Mouse (Mus musculus): Measurements from ENCODE around the gene St6galnac4. TPM values are rescaled to one million over a fixed set of nuclear protein-coding genes. Genes with fewer than 3 reads are reported as not detected.
A peak's percentile ranks its signal among the peaks of the same experiment; 100 is the strongest.

St6galnac4 gene
- polyA plus RNA-seq, 1 experiment from 2014 or later = 22.9 TPM

- H3K4me2 ChIP-seq (ENCODE audit: low read depth, low read length) = no peak overlapping the region
- H3K36me3 ChIP-seq (ENCODE audit: control insufficient read depth, insufficient read depth, low read length) = no peaks in the 10 kb centered on the region
- H3K9ac ChIP-seq (ENCODE audit: low read length) = no peak overlapping the region
- 87% methylated on average over 9 of the region's 9 CpGs for WGBS
- H3K27ac ChIP-seq (ENCODE audit: low read length) = no peak overlapping the region
- H3K4me3 ChIP-seq (replicated peaks; ENCODE audit: low read length) = no peak overlapping the region
- H3K27me3 ChIP-seq (ENCODE audit: control insufficient read depth, insufficient read depth, low read length) = peaks cover 20% of the 10 kb centered on the region
- no peak for ATAC-seq (ENCODE audit: insufficient read depth, low FRiP score)
- H3K4me1 ChIP-seq (ENCODE audit: control insufficient read depth, insufficient read depth, low read length) = peaks cover 11% of the 10 kb centered on the region
- H3K9me3 ChIP-seq (replicated peaks; ENCODE audit: control insufficient read depth, low read length) = no peaks in the 10 kb centered on the region
Measured at GRCm38 (mm10) chr2:32576532-32576931, 10.4 kb upstream of the St6galnac4 start.

- H3K36me3 ChIP-seq (ENCODE audit: control insufficient read depth, insufficient read depth, low read length) = no peaks in the 10 kb centered on the region
- H3K9me3 ChIP-seq (replicated peaks; ENCODE audit: control insufficient read depth, low read length) = no peaks in the 10 kb centered on the region
- 34% methylated on average over 25 of the region's 30 CpGs for WGBS
- H3K27me3 ChIP-seq (ENCODE audit: control insufficient read depth, insufficient read depth, low read length) = peaks cover 20% of the 10 kb centered on the region
- H3K4me3 ChIP-seq (replicated peaks; ENCODE audit: low read length) = no peak overlapping the region
- peaks cover 10% of the 10 kb centered on the region for H3K4me1 ChIP-seq (ENCODE audit: control insufficient read depth, insufficient read depth, low read length)
- no peak for ATAC-seq (ENCODE audit: insufficient read depth, low FRiP score)
- H3K27ac ChIP-seq (ENCODE audit: low read length) = no peak overlapping the region
- H3K4me2 ChIP-seq (ENCODE audit: low read depth, low read length) = no peak overlapping the region
- H3K9ac ChIP-seq (ENCODE audit: low read length) = no peak overlapping the region
Measured at GRCm38 (mm10) chr2:32578146-32579046, 8.5 kb upstream of the St6galnac4 start.

GRCm38 (mm10) chr2:32581450-32582095, 5.3 kb upstream of the St6galnac4 start:
- Histone ChIP-seq H3K9me3 (replicated peaks; ENCODE audit: control insufficient read depth, low read length) (no peaks in the 10 kb centered on the region), H3K27me3 (ENCODE audit: control insufficient read depth, insufficient read depth, low read length) (peaks cover 20% of the 10 kb centered on the region), H3K4me2 (ENCODE audit: low read depth, low read length) (0 out of 2 replicates have a peak overlapping the region, but pooled peaks have one; percentile 16), H3K9ac (ENCODE audit: low read length) (no peak overlapping the region), H3K27ac (ENCODE audit: low read length) (no peak overlapping the region), H3K4me1 (ENCODE audit: control insufficient read depth, insufficient read depth, low read length) (peaks cover 5% of the 10 kb centered on the region; the same call in 1 of the 2 replicates), H3K4me3 (replicated peaks; ENCODE audit: low read length) (peak overlapping the region; percentile 22; the same call in 1 of the 2 replicates), H3K36me3 (ENCODE audit: control insufficient read depth, insufficient read depth, low read length) (no peaks in the 10 kb centered on the region)
- 0 out of 2 replicates have a peak, but pooled peaks have one; percentile 22 for ATAC-seq (ENCODE audit: insufficient read depth, low FRiP score)
- WGBS = 40% methylated on average over 19 of the region's 19 CpGs

GRCm38 (mm10) chr2:32582830-32583799, 3.8 kb upstream of the St6galnac4 start:
- Histone ChIP-seq H3K27me3 (ENCODE audit: control insufficient read depth, insufficient read depth, low read length) (peaks cover 17% of the 10 kb centered on the region), H3K9ac (ENCODE audit: low read length) (peak overlapping the region; percentile 34; the same call in 1 of the 2 replicates), H3K4me2 (ENCODE audit: low read depth, low read length) (peak overlapping the region; percentile 54), H3K4me3 (replicated peaks; ENCODE audit: low read length) (peak overlapping the region; percentile 27), H3K4me1 (ENCODE audit: control insufficient read depth, insufficient read depth, low read length) (peaks cover 15% of the 10 kb centered on the region), H3K27ac (ENCODE audit: low read length) (no peak overlapping the region), H3K36me3 (ENCODE audit: control insufficient read depth, insufficient read depth, low read length) (no peaks in the 10 kb centered on the region), H3K9me3 (replicated peaks; ENCODE audit: control insufficient read depth, low read length) (no peaks in the 10 kb centered on the region)
- WGBS = 14% methylated on average over 37 of the region's 37 CpGs
- peak; percentile 70 for ATAC-seq (ENCODE audit: insufficient read depth, low FRiP score)

GRCm38 (mm10) chr2:32585149-32585714, 1.7 kb upstream of the St6galnac4 start:
- Histone ChIP-seq H3K4me2 (ENCODE audit: low read depth, low read length) (no peak overlapping the region), H3K4me1 (ENCODE audit: control insufficient read depth, insufficient read depth, low read length) (peaks cover 18% of the 10 kb centered on the region), H3K27me3 (ENCODE audit: control insufficient read depth, insufficient read depth, low read length) (peaks cover 1% of the 10 kb centered on the region; the same call in 1 of the 2 replicates), H3K27ac (ENCODE audit: low read length) (no peak overlapping the region), H3K4me3 (replicated peaks; ENCODE audit: low read length) (no peak overlapping the region), H3K9ac (ENCODE audit: low read length) (no peak overlapping the region), H3K9me3 (replicated peaks; ENCODE audit: control insufficient read depth, low read length) (no peaks in the 10 kb centered on the region), H3K36me3 (ENCODE audit: control insufficient read depth, insufficient read depth, low read length) (no peaks in the 10 kb centered on the region)
- no peak for ATAC-seq (ENCODE audit: insufficient read depth, low FRiP score)
- WGBS = 79% methylated on average over 7 of the region's 7 CpGs

GRCm38 (mm10) chr2:32587731-32588321, 931 bp downstream of the St6galnac4 start:
- Histone ChIP-seq H3K27me3 (ENCODE audit: control insufficient read depth, insufficient read depth, low read length) (no peaks in the 10 kb centered on the region), H3K4me3 (replicated peaks; ENCODE audit: low read length) (peak overlapping the region; percentile 64), H3K36me3 (ENCODE audit: control insufficient read depth, insufficient read depth, low read length) (no peaks in the 10 kb centered on the region), H3K27ac (ENCODE audit: low read length) (peak overlapping the region; percentile 76), H3K4me1 (ENCODE audit: control insufficient read depth, insufficient read depth, low read length) (peaks cover 18% of the 10 kb centered on the region), H3K9me3 (replicated peaks; ENCODE audit: control insufficient read depth, low read length) (no peaks in the 10 kb centered on the region), H3K4me2 (ENCODE audit: low read depth, low read length) (peak overlapping the region; percentile 71), H3K9ac (ENCODE audit: low read length) (peak overlapping the region; percentile 79)
- 27% methylated on average over 9 of the region's 9 CpGs for WGBS
- ATAC-seq (ENCODE audit: insufficient read depth, low FRiP score) = no peak

- Histone ChIP-seq H3K9me3 (replicated peaks; ENCODE audit: control insufficient read depth, low read length) (no peaks in the 10 kb centered on the region), H3K27me3 (ENCODE audit: control insufficient read depth, insufficient read depth, low read length) (no peaks in the 10 kb centered on the region), H3K4me1 (ENCODE audit: control insufficient read depth, insufficient read depth, low read length) (peaks cover 13% of the 10 kb centered on the region), H3K4me3 (replicated peaks; ENCODE audit: low read length) (no peak overlapping the region), H3K27ac (ENCODE audit: low read length) (no peak overlapping the region), H3K4me2 (ENCODE audit: low read depth, low read length) (no peak overlapping the region), H3K9ac (ENCODE audit: low read length) (no peak overlapping the region), H3K36me3 (ENCODE audit: control insufficient read depth, insufficient read depth, low read length) (no peaks in the 10 kb centered on the region)
- WGBS = 60% methylated on average over 11 of the region's 11 CpGs
- ATAC-seq (ENCODE audit: insufficient read depth, low FRiP score) = no peak
Measured at GRCm38 (mm10) chr2:32589213-32589795, 2.4 kb downstream of the St6galnac4 start.

- H3K4me3 ChIP-seq (replicated peaks; ENCODE audit: low read length) = no peak overlapping the region
- H3K4me1 ChIP-seq (ENCODE audit: control insufficient read depth, insufficient read depth, low read length) = peaks cover 13% of the 10 kb centered on the region
- no peak overlapping the region for H3K27ac ChIP-seq (ENCODE audit: low read length)
- 0 out of 2 replicates have a peak overlapping the region, but pooled peaks have one; percentile 15 for H3K9ac ChIP-seq (ENCODE audit: low read length)
- no peak overlapping the region for H3K4me2 ChIP-seq (ENCODE audit: low read depth, low read length)
- 70% methylated on average over 10 of the region's 10 CpGs for WGBS
- no peaks in the 10 kb centered on the region for H3K36me3 ChIP-seq (ENCODE audit: control insufficient read depth, insufficient read depth, low read length)
- H3K27me3 ChIP-seq (ENCODE audit: control insufficient read depth, insufficient read depth, low read length) = no peaks in the 10 kb centered on the region
- no peaks in the 10 kb centered on the region for H3K9me3 ChIP-seq (replicated peaks; ENCODE audit: control insufficient read depth, low read length)
- no peak for ATAC-seq (ENCODE audit: insufficient read depth, low FRiP score)
Measured at GRCm38 (mm10) chr2:32590224-32590623, 3.3 kb downstream of the St6galnac4 start.
